Mouse (Mus musculus): ENCODE measurements around the gene Kcnj4.

DNA sequence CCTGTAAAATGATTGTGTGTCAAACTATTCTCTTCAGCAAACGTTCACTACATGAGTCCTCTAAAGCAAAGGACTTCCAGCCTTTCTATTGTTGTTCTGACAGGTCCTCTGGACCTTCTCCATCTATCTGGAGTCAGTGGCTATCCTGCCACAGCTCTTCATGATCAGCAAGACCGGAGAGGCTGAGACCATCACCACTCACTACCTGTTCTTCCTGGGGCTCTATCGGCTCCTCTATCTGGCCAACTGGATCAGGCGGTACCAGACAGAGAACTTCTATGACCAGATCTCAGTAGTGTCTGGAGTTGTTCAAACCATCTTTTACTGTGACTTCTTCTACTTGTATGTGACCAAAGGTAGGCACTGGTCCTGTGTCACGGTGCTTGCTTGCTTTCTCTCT is 20.5 kb upstream of the Kcnj4 start:
- no peak for TF ChIP-seq POLR2A (IDR thresholded peaks at IDR 0.05; ENCODE audit: borderline replicate concordance, extremely low read depth, insufficient read depth, insufficient read length, poor library complexity, severe bottlenecking)
- TF ChIP-seq CTCF (IDR thresholded peaks at IDR 0.05; ENCODE audit: borderline replicate concordance, extremely low read depth, insufficient read depth, insufficient read length), result no peak
